Mouse (Mus musculus) embryonic facial prominence, embryonic 10.5 days (tissue): ENCODE results near the gene Wsb1. TPM values are rescaled to one million over a fixed set of nuclear protein-coding genes. Genes with fewer than 3 reads are reported as not detected.

Experiments
- DNase-seq: peaks from one replicate; pipeline ENCODE4 v3.0.0-alpha.2; 2017; ENCODE audit warnings: low spot score
- H3K27ac ChIP-seq: fragments of 300-500 bp; sonication (generic); replicated peaks from 2 replicates; pipeline ENCODE4 v1.5.1; 2016; ENCODE audit warnings: mild to moderate bottlenecking
- H3K27me3 ChIP-seq: fragments of 300-500 bp; sonication (generic); replicated peaks from 2 replicates; pipeline ENCODE4 v1.6.1; 2016; ENCODE audit warnings: low read depth, mild to moderate bottlenecking; ENCODE audit not compliant: poor library complexity, severe bottlenecking
- H3K36me3 ChIP-seq: fragments of 300-500 bp; sonication (generic); replicated peaks from 2 replicates; pipeline ENCODE4 v1.6.1; 2016; ENCODE audit warnings: mild to moderate bottlenecking, moderate library complexity
- H3K4me1 ChIP-seq: fragments of 300-500 bp; sonication (generic); 2 replicates; pipeline ENCODE4 v1.6.1; 2016
- H3K4me3 ChIP-seq: fragments of 300-500 bp; sonication (generic); 2 replicates; pipeline ENCODE4 v1.5.1; 2016; ENCODE audit warnings: mild to moderate bottlenecking, moderate library complexity
- H3K9me3 ChIP-seq: fragments of 300-500 bp; sonication (generic); 2 replicates; pipeline ENCODE4 v1.6.1; 2016; ENCODE audit warnings: mild to moderate bottlenecking
- WGBS: fragments of 180-500 bp; shearing (Covaris S2); methylation state at CpG from one replicate; pipeline ENCODE4 v1.1.7; 2016; 5-methylcytosine and 5-hydroxymethylcytosine counted together
- polyA plus RNA-seq: library from polyadenylated mRNA; unstranded; fragments of >200 nt; fragmentation: Nextera tagmentation; extraction: Ambion mirVana; gene quantifications from 2 replicates; pipeline ENCODE4 v1.2.1, GENCODE M21; 2016

Gene Wsb1
- polyA plus RNA-seq, 1 experiment from 2014 or later = 301 TPM

GRCm38 (mm10) chr11:79200502-79200901, 54.0 kb downstream of the Wsb1 start:
- peak; percentile 48 for DNase-seq
- H3K4me1 ChIP-seq = peaks cover 41% of the 10 kb centered on the region
- H3K27me3 ChIP-seq = no peaks in the 10 kb centered on the region; the same call in 1 of the 2 replicates
- no peak overlapping the region for H3K4me3 ChIP-seq
- H3K36me3 ChIP-seq = no peaks in the 10 kb centered on the region
- no peaks in the 10 kb centered on the region for H3K9me3 ChIP-seq
- H3K27ac ChIP-seq = peak overlapping the region; percentile 35; the same call in 1 of the 2 replicates
- 34% methylated on average over 7 of the region's 7 CpGs for WGBS

DNA sequence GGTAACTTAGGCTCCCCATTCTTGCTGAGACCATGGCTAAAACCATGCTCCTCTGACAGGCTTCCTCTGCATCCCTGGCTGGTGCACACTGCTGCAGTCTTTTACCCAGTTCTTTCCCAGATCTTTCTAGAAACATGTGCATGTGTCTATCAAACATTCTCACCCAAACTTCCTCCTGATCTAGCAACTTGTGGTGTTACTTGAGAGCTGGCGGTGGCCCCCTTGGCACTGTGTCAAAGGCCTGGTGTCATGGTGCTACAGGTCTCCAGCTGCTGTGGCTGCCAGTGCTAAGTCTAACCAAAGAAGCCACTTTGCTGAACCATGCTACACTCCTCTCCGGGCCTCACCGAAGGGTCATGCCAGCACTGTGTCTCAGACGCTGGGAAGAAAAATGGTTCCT, 55.9 kb downstream of the Wsb1 start:
- H3K9me3 ChIP-seq = no peaks in the 10 kb centered on the region
- H3K4me1 ChIP-seq = peaks cover 34% of the 10 kb centered on the region
- H3K36me3 ChIP-seq = no peaks in the 10 kb centered on the region
- no peak for DNase-seq
- 95% methylated on average over 4 of the region's 4 CpGs for WGBS
- no peaks in the 10 kb centered on the region; the same call in 1 of the 2 replicates for H3K27me3 ChIP-seq
- no peak overlapping the region for H3K4me3 ChIP-seq
- no peak overlapping the region for H3K27ac ChIP-seq

DNA sequence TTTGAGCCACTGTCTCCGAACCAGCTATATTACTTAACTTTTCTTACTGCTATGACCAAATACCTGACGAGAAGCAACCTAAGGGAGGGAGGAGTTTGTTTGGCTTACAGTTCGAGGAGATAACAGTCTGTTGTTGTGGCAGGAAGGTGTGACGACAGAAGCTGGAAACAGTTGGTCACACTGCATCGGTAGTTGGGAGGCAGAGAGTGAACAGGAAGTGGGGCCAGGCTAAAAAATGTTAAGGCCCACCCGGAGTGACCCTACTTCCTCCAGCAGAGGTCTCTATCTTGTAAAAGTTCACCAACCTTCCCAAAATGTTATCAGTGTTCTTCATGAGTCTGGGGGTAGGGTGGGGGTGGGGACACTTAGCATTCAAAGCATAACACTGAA, 56.6 kb downstream of the Wsb1 start:
- Histone ChIP-seq H3K27ac (no peak overlapping the region), H3K36me3 (no peaks in the 10 kb centered on the region), H3K9me3 (no peaks in the 10 kb centered on the region), H3K4me1 (peaks cover 34% of the 10 kb centered on the region), H3K27me3 (no peaks in the 10 kb centered on the region; the same call in 1 of the 2 replicates), H3K4me3 (no peak overlapping the region)
- no peak for DNase-seq
- 70% methylated on average over 6 of the region's 6 CpGs for WGBS

GRCm38 (mm10) chr11:79196876-79197845, 57.3 kb downstream of the Wsb1 start:
- no peak overlapping the region for H3K4me3 ChIP-seq
- no peaks in the 10 kb centered on the region; the same call in 1 of the 2 replicates for H3K27me3 ChIP-seq
- H3K27ac ChIP-seq = peak overlapping the region; percentile 49; the same call in 1 of the 2 replicates
- H3K9me3 ChIP-seq = no peaks in the 10 kb centered on the region
- H3K4me1 ChIP-seq = peaks cover 34% of the 10 kb centered on the region
- no peak for DNase-seq
- H3K36me3 ChIP-seq = no peaks in the 10 kb centered on the region
- 70% methylated on average over 13 of the region's 13 CpGs for WGBS

- Histone ChIP-seq H3K9me3 (no peaks in the 10 kb centered on the region), H3K27ac (peak overlapping the region; percentile 19; the same call in 1 of the 2 replicates), H3K4me3 (no peak overlapping the region), H3K36me3 (no peaks in the 10 kb centered on the region), H3K27me3 (no peaks in the 10 kb centered on the region), H3K4me1 (peaks cover 34% of the 10 kb centered on the region)
- WGBS = 58% methylated on average over 3 of the region's 3 CpGs
- DNase-seq = no peak
Measured at GRCm38 (mm10) chr11:79196196-79196869, 58.1 kb downstream of the Wsb1 start.

DNA sequence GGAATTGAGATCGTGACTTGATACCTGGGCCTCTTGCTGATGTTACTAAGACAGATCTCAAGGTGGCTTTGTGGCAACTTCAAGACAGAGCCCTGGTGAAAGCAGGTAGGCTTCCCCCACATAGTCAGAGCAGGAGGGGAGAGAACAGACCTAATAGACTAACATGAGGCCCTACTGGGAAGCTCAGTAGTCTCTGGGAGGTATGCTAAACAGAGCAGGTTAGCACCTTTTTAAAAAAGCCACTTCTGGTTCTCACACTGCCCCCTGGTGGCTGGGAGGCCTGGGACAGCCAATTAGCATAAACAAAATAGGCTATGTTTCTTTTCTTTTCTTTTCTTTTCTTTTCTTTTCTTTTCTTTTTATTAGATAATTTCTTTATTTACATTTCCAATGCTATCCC, 62.3 kb downstream of the Wsb1 start:
- H3K27ac ChIP-seq = no peak overlapping the region
- H3K4me3 ChIP-seq = no peak overlapping the region
- 94% methylated on average over 1 of the region's 1 CpGs for WGBS
- no peaks in the 10 kb centered on the region for H3K36me3 ChIP-seq
- H3K4me1 ChIP-seq = peaks cover 10% of the 10 kb centered on the region
- no peaks in the 10 kb centered on the region for H3K9me3 ChIP-seq
- no peaks in the 10 kb centered on the region for H3K27me3 ChIP-seq
- DNase-seq = peak; percentile 18

GRCm38 (mm10) chr11:79191214-79191613, 63.3 kb downstream of the Wsb1 start:
- 90% methylated on average over 4 of the region's 4 CpGs for WGBS

DNA sequence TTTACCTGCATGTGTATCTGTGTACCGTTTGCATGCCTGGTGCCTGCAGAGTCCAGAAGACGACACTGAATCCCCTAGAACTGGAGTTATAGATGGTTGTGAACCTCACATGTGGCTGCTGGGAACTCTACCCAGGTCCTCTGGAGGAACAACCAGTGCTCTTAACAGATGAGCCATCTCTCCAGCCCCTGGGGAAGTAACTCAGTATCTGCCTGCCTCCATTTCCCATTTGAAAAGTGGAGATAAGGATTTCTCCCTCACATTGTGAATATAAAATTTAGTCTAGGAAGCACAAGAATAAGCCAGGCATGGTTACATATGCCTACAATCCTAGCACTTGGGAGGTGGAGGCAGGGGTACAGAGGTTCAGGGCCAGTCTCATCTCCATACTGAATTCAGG, 64.2 kb downstream of the Wsb1 start:
- Histone ChIP-seq H3K36me3 (no peaks in the 10 kb centered on the region), H3K4me1 (no peaks in the 10 kb centered on the region), H3K27me3 (no peaks in the 10 kb centered on the region), H3K4me3 (no peak overlapping the region), H3K9me3 (no peaks in the 10 kb centered on the region), H3K27ac (no peak overlapping the region)
- DNase-seq = no peak
- WGBS = 87% methylated on average over 2 of the region's 2 CpGs

More at GRCm38 (mm10) chr11:79191214-79191613, 63.3 kb downstream of the Wsb1 start:
- peaks cover under 1% of the 10 kb centered on the region for H3K4me1 ChIP-seq
- H3K4me3 ChIP-seq = no peak overlapping the region
- H3K36me3 ChIP-seq = no peaks in the 10 kb centered on the region
- no peaks in the 10 kb centered on the region for H3K9me3 ChIP-seq
- no peaks in the 10 kb centered on the region for H3K27me3 ChIP-seq
- H3K27ac ChIP-seq = no peak overlapping the region
- DNase-seq = no peak

Other genes starting within 250 kb of the Wsb1 start
- 1.0 and 1.5 TPM in 2 replicates for gene Ksr1, start 108.3 kb downstream of the Wsb1 start, polyA plus RNA-seq
- gene Gm9964, start 42.2 kb upstream of the Wsb1 start, polyA plus RNA-seq = not detected in 2 replicates
- gene Nf1, start 85.0 kb upstream of the Wsb1 start, polyA plus RNA-seq = 6.5 and 7.7 TPM in 2 replicates
- gene Omg, start 249.4 kb upstream of the Wsb1 start, polyA plus RNA-seq = 0.12 and 0.24 TPM in 2 replicates